Mouse (Mus musculus) ES-E14 (cell line): ENCODE results near the gene Cadps2. TPM values are rescaled to one million over a fixed set of nuclear protein-coding genes. Genes with fewer than 3 reads are reported as not detected.

ENCODE experiments used
- DNase-seq: peaks from one replicate; pipeline ENCODE4 v3.0.0-alpha.2; 2013; ENCODE audit warnings: low read depth, low spot score
- H3K27ac ChIP-seq: 2 replicates; pipeline ENCODE4 v1.5.1; 2012; ENCODE audit warnings: low read depth, mild to moderate bottlenecking, low read length, moderate library complexity, mixed read lengths; ENCODE audit not compliant: poor library complexity, insufficient read depth, severe bottlenecking
- H3K36me3 ChIP-seq: 2 replicates; pipeline ENCODE4 v1.6.1; 2012; ENCODE audit warnings: mild to moderate bottlenecking, low read length, moderate library complexity, mixed read lengths; ENCODE audit not compliant: control insufficient read depth, poor library complexity, insufficient read depth, severe bottlenecking
- H3K4me1 ChIP-seq, 2 experiments: fragments of 150-350 bp in 1 of 2; sonication (generic) in 1 of 2; 2 replicates each; pipeline ENCODE4 v1.6.1; 2012; ENCODE audit warnings: low read length in 2 of 2, mild to moderate bottlenecking in 1 of 2, mixed read lengths in 1 of 2; ENCODE audit not compliant: control insufficient read depth in 2 of 2, insufficient read depth in 2 of 2, poor library complexity in 1 of 2
- H3K4me3 ChIP-seq, 2 experiments: fragments of 150-350 bp in 1 of 2; sonication (generic) in 1 of 2; 2 replicates each; pipeline ENCODE4 v1.5.1; 2012; ENCODE audit warnings: low read length in 2 of 2, low read depth in 1 of 2, mild to moderate bottlenecking in 1 of 2, mixed read lengths in 1 of 2; ENCODE audit not compliant: insufficient read depth in 1 of 2, poor library complexity in 1 of 2, severe bottlenecking in 1 of 2
- H3K9ac ChIP-seq: 2 replicates; pipeline ENCODE4 v1.6.1; 2012; ENCODE audit warnings: low read depth, mild to moderate bottlenecking, low read length, mixed read lengths; ENCODE audit not compliant: poor library complexity, insufficient read depth, severe bottlenecking
- H3K9me3 ChIP-seq: fragments of 150-350 bp; sonication (generic); 2 replicates; pipeline ENCODE4 v1.6.1; 2012; ENCODE audit warnings: low read depth, mild to moderate bottlenecking, low read length; ENCODE audit not compliant: control insufficient read depth, insufficient read depth
- CHD2 ChIP-seq: IDR thresholded peaks from 2 replicates; pipeline ENCODE4 v1.6.1; 2014; ENCODE audit warnings: mild to moderate bottlenecking, low read depth, low read length, inconsistent platforms
- HCFC1 ChIP-seq: IDR thresholded peaks from 2 replicates; pipeline ENCODE4 v1.6.1; 2012; ENCODE audit warnings: low read length, inconsistent platforms, borderline replicate concordance; ENCODE audit not compliant: insufficient read depth
- MAFK ChIP-seq: IDR thresholded peaks from 2 replicates; pipeline ENCODE4 v1.6.1; 2014; ENCODE audit warnings: mild to moderate bottlenecking, low read depth, low read length, inconsistent platforms; ENCODE audit not compliant: insufficient read depth
- ZC3H11A ChIP-seq: IDR thresholded peaks from 2 replicates; pipeline ENCODE4 v1.6.1; 2012; ENCODE audit warnings: low read depth, mild to moderate bottlenecking, inconsistent platforms, low read length, borderline replicate concordance
- ZNF384 ChIP-seq: IDR thresholded peaks from 2 replicates; pipeline ENCODE4 v1.6.1; 2012; ENCODE audit warnings: low read depth, low read length, inconsistent platforms
- in situ Hi-C, 2 experiments: fragments of 600-800 bp; cut with MboI; formaldehyde crosslinking; loops; one replicate each; pipeline ENCODE4 v1.15.1; 2025; ENCODE audit warnings: low sequenced_read_pairs in 2 of 2, inconsistent platforms in 1 of 2; ENCODE audit not compliant: unreplicated experiment in 2 of 2
- total RNA-seq: library from RNA; depleted of rRNA; stranded (reverse); fragments of 300-350 nt; gene quantifications from 2 replicates; pipeline ENCODE4 v1.2.3, GENCODE M21; 2012

The Cadps2 gene
- total RNA-seq, 1 experiment = 0.36 TPM

GRCm38 (mm10) chr6:23655036-23655435 is 184.2 kb downstream of the Cadps2 start, which contains the start of gene Rnf148:
Gene Rnf148 (minus strand): TSS chr6:23655136.
- no peaks in the 10 kb centered on the region for H3K36me3 ChIP-seq
- no peaks in the 10 kb centered on the region for H3K9me3 ChIP-seq
- TF ChIP-seq HCFC1 (no peak), MAFK (no peak), ZC3H11A (no peak), CHD2 (no peak), ZNF384 (no peak)
- H3K9ac ChIP-seq = no peak within 1 kb of the TSS
- in situ Hi-C loops = no loop called here
- no peak within 1 kb of the TSS for H3K4me3 ChIP-seq
- no peak within 1 kb of the TSS for H3K27ac ChIP-seq
- no peaks in the 10 kb centered on the region for H3K4me1 ChIP-seq
- no peak for DNase-seq

- no peak for DNase-seq
- Histone ChIP-seq H3K4me1 (no peaks in the 10 kb centered on the region), H3K9ac (no peak within 1 kb of the TSS), H3K9me3 (no peaks in the 10 kb centered on the region), H3K4me3 (no peak within 1 kb of the TSS), H3K36me3 (no peaks in the 10 kb centered on the region), H3K27ac (no peak within 1 kb of the TSS)
- in situ Hi-C loops = no loop called here
- TF ChIP-seq CHD2 (no peak), MAFK (no peak), HCFC1 (no peak), ZC3H11A (no peak), ZNF384 (no peak)
Measured at GRCm38 (mm10) chr6:23650205-23650604, 189.0 kb downstream of the Cadps2 start, which contains the start of gene Rnf133. Gene Rnf133 (minus strand): TSS chr6:23650305.

GRCm38 (mm10) chr6:23648732-23649131 is 190.5 kb downstream of the Cadps2 start:
- no peak for DNase-seq
- in situ Hi-C loops = no loop called here
- Histone ChIP-seq H3K4me3 (no peak overlapping the region), H3K9me3 (no peaks in the 10 kb centered on the region), H3K27ac (no peak overlapping the region), H3K9ac (no peak overlapping the region), H3K4me1 (no peaks in the 10 kb centered on the region), H3K36me3 (no peaks in the 10 kb centered on the region)
- TF ChIP-seq ZC3H11A (no peak), CHD2 (no peak), HCFC1 (no peak), MAFK (no peak), ZNF384 (no peak)

- Histone ChIP-seq H3K36me3 (no peaks in the 10 kb centered on the region), H3K27ac (no peak overlapping the region), H3K9me3 (no peaks in the 10 kb centered on the region), H3K4me1 (no peaks in the 10 kb centered on the region), H3K4me3 (no peak overlapping the region), H3K9ac (no peak overlapping the region)
- in situ Hi-C loops = no loop called here
- TF ChIP-seq CHD2 = no peak
- no peak for TF ChIP-seq HCFC1
- no peak for TF ChIP-seq ZC3H11A
- TF ChIP-seq MAFK = no peak
- TF ChIP-seq ZNF384 = no peak
- DNase-seq = no peak
Measured at GRCm38 (mm10) chr6:23647627-23648247, 191.5 kb downstream of the Cadps2 start.

- H3K4me3 ChIP-seq = no peak overlapping the region
- H3K36me3 ChIP-seq = no peaks in the 10 kb centered on the region
- no peak overlapping the region for H3K27ac ChIP-seq
- no peak overlapping the region for H3K9ac ChIP-seq
- in situ Hi-C loops = no loop called here
- no peak for DNase-seq
- TF ChIP-seq CHD2 (no peak), MAFK (no peak), HCFC1 (no peak), ZNF384 (no peak)
- no peaks in the 10 kb centered on the region for H3K4me1 ChIP-seq
- H3K9me3 ChIP-seq = no peaks in the 10 kb centered on the region
Measured at GRCm38 (mm10) chr6:23637081-23637480, 202.1 kb downstream of the Cadps2 start.
